Mouse (Mus musculus) urinary bladder, postnatal 36 days (tissue): ENCODE results near the gene Cacna2d2.

Experiments
- DNase-seq, 2 experiments: peaks; one replicate each; pipeline ENCODE4 v3.0.0; 2022; ENCODE audit warnings: low spot score in 2 of 2, mixed read lengths in 1 of 2

Gene Cacna2d2

GRCm38 (mm10) chr9:107539940-107540339, 140.5 kb downstream of the Cacna2d2 start:
- no peak for DNase-seq

GRCm38 (mm10) chr9:107540420-107540819, 141.0 kb downstream of the Cacna2d2 start:
- DNase-seq = no peak

DNA sequence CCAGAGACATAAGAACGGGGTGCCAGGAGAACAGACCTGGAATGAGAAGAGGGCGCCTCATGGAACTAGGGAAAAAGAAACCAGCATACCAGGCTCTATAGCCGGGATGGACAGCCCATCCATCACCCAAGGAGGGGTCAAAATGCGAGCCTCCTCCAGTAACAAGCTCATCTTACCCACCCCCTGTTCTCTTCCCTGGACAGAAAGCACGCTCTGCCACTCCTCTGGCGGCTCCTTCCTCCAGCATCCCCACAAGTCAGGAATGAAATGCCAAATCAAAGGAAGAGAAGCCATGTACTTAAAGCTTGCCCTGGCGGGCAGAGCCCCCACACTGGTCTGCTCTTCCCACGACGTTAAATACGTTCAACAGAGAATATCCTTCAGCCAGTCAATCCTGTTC, 141.6 kb downstream of the Cacna2d2 start:
- DNase-seq = no peak

DNA sequence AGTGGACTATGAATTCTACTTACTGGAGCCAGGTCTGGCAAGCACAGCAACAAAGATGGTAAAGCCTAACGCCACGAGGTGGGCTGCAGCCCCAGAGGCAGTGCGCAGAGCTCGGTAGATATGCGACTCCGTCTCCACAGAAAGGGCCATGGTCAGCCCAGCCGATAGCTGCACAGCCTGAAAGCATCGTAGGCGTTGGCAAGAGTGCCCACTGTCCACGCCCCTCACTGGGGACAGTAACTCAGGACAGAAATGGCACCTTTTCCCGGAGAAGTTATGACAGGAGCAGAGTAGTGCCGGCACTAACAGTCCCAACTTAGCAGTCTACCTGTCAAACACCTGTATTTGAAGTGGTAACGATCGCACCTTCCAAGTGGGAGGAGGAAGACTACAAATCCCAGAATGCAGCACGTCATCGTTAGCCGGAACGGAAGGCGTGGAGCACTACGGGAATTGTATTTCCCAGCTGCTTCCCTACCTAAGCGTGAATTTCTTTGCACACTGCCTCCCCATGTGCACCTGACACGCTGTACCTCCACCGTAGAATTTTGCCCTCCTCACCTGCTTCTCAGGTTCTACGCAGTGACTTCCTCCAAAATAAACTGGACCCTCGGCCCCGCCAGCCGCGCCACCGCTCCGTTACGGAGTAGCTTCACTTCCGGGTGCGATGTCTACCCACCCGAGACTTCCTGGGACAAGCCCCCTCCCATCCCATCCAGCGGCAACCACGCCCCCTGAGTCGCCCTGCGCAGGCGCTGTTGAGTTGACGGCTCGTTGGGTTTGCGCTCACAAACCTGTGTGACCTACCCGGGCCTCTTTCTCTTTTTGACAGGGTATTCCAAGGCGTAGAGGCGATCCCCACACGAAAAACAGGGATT, 142.3 kb downstream of the Cacna2d2 start, which contains the start of the genes Cyb561d2 and Nprl2:
Gene Cyb561d2 (minus strand): TSS at position 720 of the 878 bp plus-strand sequence.
Gene Nprl2 (plus strand): TSS at position 753 of the 878 bp plus-strand sequence.
- DNase-seq = peak; percentile 94 to 96

- DNase-seq = no peak
These were observed 142.9 kb downstream of the Cacna2d2 start for GRCm38 (mm10) chr9:107542352-107542686.

- no peak for DNase-seq
These were observed 143.3 kb downstream of the Cacna2d2 start for GRCm38 (mm10) chr9:107542721-107543120.

DNA sequence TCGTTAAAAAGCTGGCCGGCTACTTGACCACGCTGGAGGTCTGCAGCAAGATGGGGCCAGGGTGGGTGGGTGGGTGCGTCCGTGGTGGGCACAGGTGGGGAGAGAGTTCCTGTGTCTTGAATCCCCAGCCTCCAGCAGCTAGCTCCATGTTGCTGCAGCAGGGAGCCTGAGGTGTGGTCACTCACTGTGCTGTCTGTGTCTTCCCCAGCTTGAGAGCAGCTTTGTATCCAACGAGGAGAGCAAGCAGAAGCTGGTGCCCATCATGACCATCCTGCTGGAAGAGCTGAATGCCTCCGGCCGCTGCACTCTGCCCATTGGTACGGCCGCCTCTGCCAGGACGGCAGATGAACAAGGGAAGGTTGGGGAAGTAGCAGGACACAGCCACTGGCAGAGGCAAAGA, 143.9 kb downstream of the Cacna2d2 start:
- DNase-seq = no peak

DNA sequence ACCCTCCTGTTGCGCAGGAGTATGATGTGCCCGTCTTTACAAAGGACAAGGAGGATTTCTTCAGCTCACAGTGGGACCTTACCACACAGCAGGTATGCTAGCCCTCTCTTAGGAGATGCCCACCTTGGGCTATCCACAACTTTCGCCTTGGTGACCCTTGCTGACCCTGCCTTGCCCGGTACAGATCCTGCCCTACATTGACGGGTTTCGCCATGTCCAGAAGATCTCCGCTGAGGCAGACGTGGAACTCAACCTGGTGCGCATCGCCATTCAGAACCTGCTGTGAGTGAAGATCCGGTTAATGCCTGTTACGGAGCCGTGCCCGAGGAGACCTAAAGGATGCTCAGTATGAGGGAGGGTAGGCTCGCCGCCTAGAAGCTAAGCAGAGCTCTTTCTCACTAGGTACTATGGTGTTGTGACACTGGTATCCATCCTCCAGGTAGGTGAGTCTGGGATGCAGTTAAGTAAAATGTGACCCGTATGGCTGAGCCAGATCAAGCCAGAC, 144.8 kb downstream of the Cacna2d2 start:
- DNase-seq = no peak

DNA sequence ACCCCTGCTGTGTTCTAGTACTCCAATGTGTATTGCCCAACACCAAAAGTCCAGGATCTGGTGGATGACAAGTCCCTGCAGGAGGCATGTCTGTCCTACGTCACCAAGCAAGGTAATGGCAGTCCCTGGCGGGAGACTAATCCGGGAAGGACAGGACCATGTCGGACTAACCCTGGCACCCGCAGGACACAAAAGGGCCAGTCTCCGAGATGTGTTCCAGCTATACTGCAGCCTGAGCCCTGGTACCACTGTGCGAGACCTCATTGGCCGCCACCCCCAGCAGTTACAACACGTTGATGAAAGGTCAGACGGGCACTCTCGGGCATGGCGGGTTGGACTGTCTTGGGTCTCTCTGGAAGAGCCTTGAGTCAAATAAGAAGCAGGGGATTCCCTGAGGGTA, 145.3 kb downstream of the Cacna2d2 start:
- DNase-seq = no peak

GRCm38 (mm10) chr9:107545199-107545598, 145.8 kb downstream of the Cacna2d2 start:
- DNase-seq = no peak

DNA sequence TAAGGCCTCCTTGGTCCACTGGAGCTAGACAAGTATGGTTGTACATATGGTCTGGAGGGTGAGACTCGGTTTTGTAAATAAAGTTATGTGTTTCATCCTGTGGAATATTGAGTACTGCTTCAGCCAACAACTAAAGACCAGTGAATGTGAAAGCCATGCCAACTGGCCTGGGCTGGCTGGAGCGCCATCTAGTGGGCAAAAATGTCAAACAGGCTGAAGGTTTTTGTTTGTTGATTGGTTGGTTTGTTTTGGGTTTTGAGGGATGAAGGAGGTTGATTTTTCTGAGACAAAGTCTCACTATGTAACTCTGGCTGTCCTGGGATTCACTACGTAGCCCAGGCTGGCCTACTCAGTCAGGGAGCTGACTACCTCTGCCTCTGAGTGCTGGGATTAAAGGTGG, 146.2 kb downstream of the Cacna2d2 start:
- peak in 1 of 2 experiments; percentile 68 for DNase-seq

GRCm38 (mm10) chr9:107547026-107547425, 147.6 kb downstream of the Cacna2d2 start, which contains the start of gene Zmynd10:
Gene Zmynd10 (plus strand): TSS chr9:107547298.
- peak in 1 of 2 experiments; percentile 87 for DNase-seq

GRCm38 (mm10) chr9:107547957-107548356, 148.5 kb downstream of the Cacna2d2 start:
- DNase-seq = no peak

DNA sequence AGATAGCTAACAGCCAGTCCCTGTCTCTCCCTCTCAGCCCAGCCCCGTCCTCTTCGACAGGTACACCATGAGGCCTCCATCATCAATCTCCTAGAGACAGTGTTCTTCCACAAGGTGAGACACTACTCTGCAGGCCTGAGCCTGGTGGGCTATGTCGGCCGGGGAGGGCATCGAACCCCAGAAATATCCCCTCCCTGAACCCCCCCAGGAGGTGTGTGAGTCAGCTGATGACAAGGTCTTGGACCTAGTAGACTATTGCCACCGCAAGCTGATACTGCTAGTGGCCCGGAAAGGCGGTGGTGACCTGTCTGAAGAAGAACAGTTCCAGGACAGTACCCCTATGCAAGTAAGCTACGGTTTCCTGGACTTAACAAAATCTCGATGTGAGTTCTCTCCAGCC, 149.4 kb downstream of the Cacna2d2 start:
- no peak for DNase-seq

GRCm38 (mm10) chr9:107549297-107550074, 150.1 kb downstream of the Cacna2d2 start:
- DNase-seq = no peak

GRCm38 (mm10) chr9:107550491-107551116, 151.2 kb downstream of the Cacna2d2 start:
- DNase-seq = no peak

DNA sequence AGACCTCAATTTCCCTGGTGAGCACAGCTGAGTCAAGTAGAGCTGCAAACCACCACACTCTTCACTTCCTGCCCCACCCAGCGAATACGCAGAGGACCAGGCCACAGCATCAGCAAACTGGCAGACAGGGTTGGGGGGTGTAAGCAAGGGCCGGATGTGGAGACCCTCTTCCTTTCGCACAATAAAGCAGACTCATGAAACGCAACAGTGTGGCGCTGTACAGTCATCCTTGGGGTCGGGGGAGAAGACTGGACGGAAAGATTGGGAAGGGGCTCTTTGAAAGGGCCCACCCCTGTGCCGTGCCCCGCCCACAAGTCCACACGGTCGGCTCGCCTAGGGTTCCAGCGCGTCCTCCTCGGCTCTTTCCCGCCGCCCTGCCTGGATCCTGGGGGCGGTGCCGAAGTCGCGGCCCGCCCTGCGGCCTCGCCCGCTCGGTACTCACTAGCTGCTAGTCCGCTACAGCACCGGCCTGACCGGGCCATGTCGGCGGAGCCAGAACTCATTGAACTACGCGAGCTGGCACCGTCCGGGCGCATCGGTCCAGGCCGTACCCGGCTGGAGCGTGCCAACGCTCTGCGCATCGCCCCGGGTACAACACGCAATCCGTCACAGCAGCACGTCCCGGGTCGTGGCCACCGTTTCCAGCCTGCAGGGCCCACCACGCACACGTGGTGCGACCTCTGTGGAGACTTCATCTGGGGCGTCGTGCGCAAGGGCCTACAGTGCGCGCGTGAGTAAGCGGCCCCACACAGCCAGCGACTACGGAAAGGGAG, 151.9 kb downstream of the Cacna2d2 start, which contains the start of gene Rassf1:
Gene Rassf1 (plus strand): TSS at position 439 of the 773 bp plus-strand sequence.
- peak in 1 of 2 experiments; percentile 74 for DNase-seq

DNA sequence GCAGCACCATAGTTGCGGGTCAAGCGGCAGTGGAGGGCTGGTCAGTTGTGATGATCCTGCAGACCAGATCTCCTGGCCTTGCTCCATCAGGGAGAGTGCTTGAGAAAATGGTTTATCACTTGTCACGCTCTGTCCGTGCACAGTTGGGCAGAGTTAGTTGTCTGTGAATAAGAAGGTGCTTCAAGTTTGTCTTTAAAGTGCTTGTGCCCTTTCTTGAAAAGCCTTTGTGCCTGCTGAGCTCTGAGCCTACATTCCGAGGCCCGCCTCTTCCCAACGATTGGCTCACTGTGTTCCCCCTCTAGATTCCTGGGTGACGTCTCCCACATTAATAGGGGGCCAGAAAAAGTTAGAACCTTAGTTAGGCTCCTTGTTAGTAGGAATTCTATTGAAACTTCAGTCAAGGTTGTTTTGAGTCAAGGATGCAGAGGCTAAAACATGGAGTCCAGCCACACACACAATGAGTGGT, 152.5 kb downstream of the Cacna2d2 start:
- no peak for DNase-seq

DNA sequence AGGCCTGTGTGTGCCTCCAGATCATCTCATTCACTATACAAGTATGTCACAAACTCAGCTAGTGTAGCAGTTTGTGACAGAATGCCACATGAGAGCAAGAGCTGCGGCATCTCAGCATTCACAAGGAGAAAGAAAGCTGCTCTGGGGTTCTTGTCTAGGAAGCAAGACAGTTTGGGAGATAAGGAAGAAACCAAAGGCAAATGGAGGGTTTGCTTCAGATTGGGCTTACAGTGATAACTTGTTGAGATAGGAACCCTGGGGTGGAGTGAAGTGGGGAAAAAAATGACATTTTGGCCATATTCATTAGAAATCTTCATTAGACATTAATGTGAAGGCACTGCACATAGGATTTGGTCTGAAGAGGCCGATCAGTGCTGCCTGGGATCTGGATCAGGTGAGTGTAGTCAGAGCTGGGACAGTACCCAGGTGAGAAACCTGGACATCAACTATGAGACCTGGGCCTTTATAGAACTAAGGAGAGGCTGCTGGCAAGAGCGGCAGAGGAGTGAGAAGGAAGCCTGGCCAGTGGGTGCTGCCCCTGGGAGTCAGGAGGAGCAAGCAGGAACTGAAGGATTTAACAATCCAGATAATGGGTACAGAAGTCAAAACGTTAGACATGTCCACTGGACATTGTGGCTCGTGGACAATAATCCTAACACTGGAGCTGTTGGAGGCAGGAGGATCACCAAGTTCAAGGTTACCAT, 153.4 kb downstream of the Cacna2d2 start:
- DNase-seq = no peak
